Mouse (Mus musculus) embryonic fibroblast, embryonic 13.5 days (primary cell): ENCODE results near the gene Anxa1. TPM values are rescaled to one million over a fixed set of nuclear protein-coding genes. Genes with fewer than 3 reads are reported as not detected.

Source experiments
- H3K27ac ChIP-seq: 2 replicates; pipeline ENCODE4 v1.5.1; 2012; ENCODE audit warnings: low read length, control low read depth, inconsistent platforms; ENCODE audit not compliant: insufficient read depth
- H3K4me1 ChIP-seq: 2 replicates; pipeline ENCODE4 v1.6.1; 2011; ENCODE audit warnings: low read length; ENCODE audit not compliant: control insufficient read depth, insufficient read depth
- H3K4me3 ChIP-seq: 2 replicates; pipeline ENCODE4 v1.5.1; 2011; ENCODE audit warnings: mild to moderate bottlenecking, control low read depth, low read length; ENCODE audit not compliant: insufficient read depth
- CTCF ChIP-seq: IDR thresholded peaks from 2 replicates; pipeline ENCODE4 v1.5.1; 2011; ENCODE audit warnings: mild to moderate bottlenecking, control low read depth, low read length, moderate library complexity, borderline replicate concordance; ENCODE audit not compliant: insufficient read depth
- POLR2A ChIP-seq: IDR thresholded peaks from 2 replicates; pipeline ENCODE4 v1.6.1; 2011; ENCODE audit warnings: low read depth, mild to moderate bottlenecking, control low read depth, low read length, moderate library complexity
- polyA plus RNA-seq: library from polyadenylated mRNA; stranded (reverse); fragments of >200 nt; gene quantifications from 2 replicates; pipeline ENCODE4 v1.2.4, GENCODE M21; 2011; ENCODE audit warnings: low read depth; ENCODE audit not compliant: missing spikeins, insufficient read length

Anxa1 gene
- polyA plus RNA-seq, 1 experiment, result 2,091 TPM

DNA sequence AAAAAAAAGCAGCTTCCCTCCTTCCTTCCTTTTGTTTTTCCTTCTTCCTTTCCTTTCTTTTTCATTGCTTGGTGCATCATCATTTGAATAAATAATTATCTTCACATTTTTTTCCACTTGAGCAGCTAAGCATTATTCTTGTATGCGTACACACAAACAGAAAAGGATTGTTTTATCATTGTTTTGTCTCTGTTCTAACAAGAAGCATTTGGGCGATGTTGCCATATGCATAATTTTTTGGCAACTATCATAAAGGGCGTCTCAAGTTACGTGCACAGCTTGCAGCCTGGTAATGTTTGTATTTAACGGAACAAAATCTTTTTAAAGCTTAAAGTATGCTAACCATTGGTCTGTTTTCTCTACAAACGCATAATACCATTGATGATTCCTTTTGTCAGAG lies 5.1 kb downstream of the Anxa1 start:
- Histone ChIP-seq H3K27ac (peak overlapping the region; percentile 72), H3K4me3 (no peak overlapping the region), H3K4me1 (peaks cover 4% of the 10 kb centered on the region; the same call in 1 of the 2 replicates)
- TF ChIP-seq POLR2A, result no peak; the same call in 1 of the 2 replicates
- no peak for TF ChIP-seq CTCF

DNA sequence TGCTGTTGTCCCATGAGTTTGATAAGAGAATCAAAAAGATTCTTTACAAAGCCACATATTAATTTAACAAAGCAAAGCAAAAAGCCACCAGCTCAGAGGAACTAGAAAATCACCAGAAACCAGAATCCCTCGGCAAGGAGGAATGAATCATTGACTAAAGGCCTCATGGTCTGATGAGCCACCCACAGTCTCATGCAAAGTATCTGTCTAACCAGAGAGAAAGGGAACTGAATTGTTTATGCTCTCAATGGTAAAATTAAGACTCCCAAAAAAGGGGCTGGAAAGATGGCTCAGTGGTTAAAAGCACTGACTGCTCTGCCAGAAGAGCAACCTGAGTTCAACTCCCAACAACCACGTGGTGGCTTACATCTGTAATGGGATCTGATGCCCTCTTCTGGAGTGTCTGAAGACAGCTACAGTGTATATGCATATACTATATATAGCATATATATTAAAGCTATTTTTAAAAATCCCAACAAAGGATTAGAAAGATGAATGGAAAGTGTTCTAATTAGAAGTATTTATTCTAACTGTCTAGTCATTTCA lies 9.5 kb downstream of the Anxa1 start:
- H3K4me3 ChIP-seq, result no peak overlapping the region
- H3K4me1 ChIP-seq, result peaks cover 5% of the 10 kb centered on the region
- no peak for TF ChIP-seq CTCF
- no peak for TF ChIP-seq POLR2A
- H3K27ac ChIP-seq, result peak overlapping the region; percentile 73; the same call in 1 of the 2 replicates

DNA sequence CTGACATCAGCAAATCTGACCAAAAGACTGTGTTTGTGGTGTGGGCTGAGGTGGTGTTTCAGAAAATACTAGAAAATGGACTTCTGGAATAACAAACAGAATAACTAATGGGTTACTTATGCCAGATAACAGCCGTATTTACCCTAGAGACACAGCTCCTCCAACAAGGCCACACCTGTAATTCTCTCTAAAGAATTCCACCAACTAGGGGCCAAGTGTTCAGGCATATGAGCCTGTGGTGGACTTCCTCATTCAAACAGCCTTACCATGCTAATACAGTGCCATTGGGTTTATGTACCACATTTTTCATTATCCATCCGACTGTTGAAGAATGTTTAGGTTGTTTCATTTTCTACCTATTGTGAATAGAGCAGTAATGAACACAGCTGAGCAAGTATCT lies 20.6 kb downstream of the Anxa1 start:
- TF ChIP-seq CTCF (no peak), POLR2A (no peak)
- peaks cover under 1% of the 10 kb centered on the region; the same call in 1 of the 2 replicates for H3K4me1 ChIP-seq

DNA sequence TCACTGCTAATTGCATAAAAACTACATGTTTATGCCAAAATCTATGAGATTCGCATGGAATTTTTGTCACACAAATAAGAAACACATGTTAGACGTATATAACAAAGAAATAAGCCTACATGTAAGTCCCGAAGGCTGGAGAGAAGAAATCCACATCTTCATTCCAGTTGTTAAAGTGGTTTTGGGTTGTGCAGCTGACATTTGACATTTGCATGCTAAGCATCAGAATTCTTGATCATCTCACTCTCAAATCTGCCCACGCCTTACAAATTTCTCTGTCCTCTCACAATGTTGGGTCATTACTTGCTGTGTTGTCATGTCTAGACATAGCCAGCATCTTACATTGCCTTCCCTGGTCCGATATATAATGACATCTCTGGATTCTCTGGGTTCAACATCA lies 24.2 kb downstream of the Anxa1 start:
- peaks cover 3% of the 10 kb centered on the region; the same call in 1 of the 2 replicates for H3K4me1 ChIP-seq
- peak overlapping the region; percentile 100 for H3K27ac ChIP-seq
- TF ChIP-seq CTCF, result no peak
- TF ChIP-seq POLR2A, result no peak
- no peak overlapping the region for H3K4me3 ChIP-seq

More for the DNA sequence above, 20.6 kb downstream of the Anxa1 start:
- no peak overlapping the region for H3K4me3 ChIP-seq
- no peak overlapping the region for H3K27ac ChIP-seq

DNA sequence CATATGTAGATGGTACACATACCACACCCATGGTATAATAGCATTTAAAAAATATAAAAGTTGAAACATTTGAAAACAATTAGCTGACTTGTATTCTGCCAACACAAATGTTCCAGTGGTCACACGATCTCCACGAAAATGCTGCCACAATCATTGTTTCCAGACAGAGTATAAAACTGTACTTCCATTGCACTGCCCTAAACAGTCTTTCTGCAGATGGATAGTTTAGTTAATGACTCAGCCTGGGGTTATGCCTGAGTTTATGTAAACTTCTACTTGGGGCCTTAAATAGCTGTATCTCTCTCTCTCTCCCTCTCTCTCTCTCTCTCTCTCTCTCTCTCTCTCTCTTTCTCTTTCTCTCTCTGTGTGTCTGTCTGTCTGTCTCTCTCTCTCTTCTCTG lies 24.7 kb downstream of the Anxa1 start:
- H3K27ac ChIP-seq, result peak overlapping the region; percentile 100

DNA sequence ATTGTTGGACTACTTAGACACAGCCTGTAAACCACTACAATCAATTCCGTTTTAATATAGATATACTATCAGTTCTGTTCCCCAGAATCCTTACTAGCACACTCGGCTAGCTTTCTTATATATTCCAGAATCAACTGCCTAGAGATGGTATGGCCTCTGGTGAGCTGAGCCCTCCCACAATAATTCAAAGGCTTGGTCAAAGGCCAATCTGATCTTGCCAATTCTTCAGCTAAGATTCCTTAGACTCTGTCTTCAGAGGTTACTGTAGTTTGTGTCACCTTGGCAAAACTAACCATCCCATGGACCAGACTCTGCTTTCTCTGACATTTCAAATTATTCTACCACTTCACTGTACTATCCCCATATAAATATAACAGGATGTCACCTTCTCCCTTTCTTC lies 25.4 kb downstream of the Anxa1 start:
- H3K27ac ChIP-seq, result peak overlapping the region; percentile 100
- no peak overlapping the region for H3K4me3 ChIP-seq
- H3K4me1 ChIP-seq, result peaks cover 3% of the 10 kb centered on the region; the same call in 1 of the 2 replicates
- TF ChIP-seq CTCF, result no peak
- no peak for TF ChIP-seq POLR2A

More for the DNA sequence above, 24.7 kb downstream of the Anxa1 start:
- TF ChIP-seq POLR2A (no peak), CTCF (no peak)
- H3K4me3 ChIP-seq, result no peak overlapping the region
- peaks cover 3% of the 10 kb centered on the region; the same call in 1 of the 2 replicates for H3K4me1 ChIP-seq

DNA sequence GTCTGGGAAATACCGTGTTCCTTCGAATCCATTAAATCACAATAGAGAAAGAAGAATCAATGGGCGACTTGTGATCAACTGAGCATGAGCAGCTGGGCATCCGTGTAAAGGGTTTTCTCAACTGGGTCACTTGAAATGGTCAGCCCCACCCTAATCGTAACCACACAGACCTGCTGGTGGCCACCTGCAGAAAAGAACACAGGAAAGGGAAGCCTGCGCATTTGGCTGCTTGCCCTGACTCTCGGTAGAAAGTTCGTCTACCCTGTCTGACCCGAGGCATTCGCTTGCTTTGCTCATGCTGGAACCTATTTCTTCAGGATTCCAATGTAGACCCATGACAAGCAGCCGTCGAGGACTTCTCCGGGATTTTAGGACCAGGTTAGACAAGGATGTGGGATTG lies 25.8 kb downstream of the Anxa1 start:
- H3K27ac ChIP-seq, result peak overlapping the region; percentile 100

DNA sequence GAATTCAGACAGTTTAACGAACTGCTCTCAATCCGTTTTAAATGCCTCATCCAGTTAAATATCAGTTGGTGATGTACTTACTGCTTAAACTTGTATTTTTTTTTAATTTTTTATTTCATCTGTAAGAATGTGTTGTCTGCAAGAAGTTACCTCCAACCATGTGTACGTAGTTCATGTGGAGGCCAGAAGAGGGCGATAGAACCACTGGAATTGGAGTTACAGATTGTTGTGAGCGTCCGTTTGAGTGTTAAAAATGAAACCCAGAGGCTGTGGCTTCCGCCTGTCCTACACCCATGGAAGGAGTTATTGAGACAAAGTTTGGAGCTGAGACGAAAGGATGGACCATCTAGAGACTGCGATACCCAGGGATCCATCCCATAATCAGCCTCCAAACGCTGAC lies 27.5 kb downstream of the Anxa1 start:
- TF ChIP-seq POLR2A (no peak), CTCF (0 out of 2 replicates have a peak, but pooled peaks have one; percentile 6)
- no peak overlapping the region for H3K27ac ChIP-seq
- H3K4me3 ChIP-seq, result no peak overlapping the region
- H3K4me1 ChIP-seq, result peaks cover 3% of the 10 kb centered on the region; the same call in 1 of the 2 replicates

More for the DNA sequence above, 25.8 kb downstream of the Anxa1 start:
- TF ChIP-seq CTCF (no peak), POLR2A (no peak)
- Histone ChIP-seq H3K4me3 (no peak overlapping the region), H3K4me1 (peaks cover 3% of the 10 kb centered on the region; the same call in 1 of the 2 replicates)

DNA sequence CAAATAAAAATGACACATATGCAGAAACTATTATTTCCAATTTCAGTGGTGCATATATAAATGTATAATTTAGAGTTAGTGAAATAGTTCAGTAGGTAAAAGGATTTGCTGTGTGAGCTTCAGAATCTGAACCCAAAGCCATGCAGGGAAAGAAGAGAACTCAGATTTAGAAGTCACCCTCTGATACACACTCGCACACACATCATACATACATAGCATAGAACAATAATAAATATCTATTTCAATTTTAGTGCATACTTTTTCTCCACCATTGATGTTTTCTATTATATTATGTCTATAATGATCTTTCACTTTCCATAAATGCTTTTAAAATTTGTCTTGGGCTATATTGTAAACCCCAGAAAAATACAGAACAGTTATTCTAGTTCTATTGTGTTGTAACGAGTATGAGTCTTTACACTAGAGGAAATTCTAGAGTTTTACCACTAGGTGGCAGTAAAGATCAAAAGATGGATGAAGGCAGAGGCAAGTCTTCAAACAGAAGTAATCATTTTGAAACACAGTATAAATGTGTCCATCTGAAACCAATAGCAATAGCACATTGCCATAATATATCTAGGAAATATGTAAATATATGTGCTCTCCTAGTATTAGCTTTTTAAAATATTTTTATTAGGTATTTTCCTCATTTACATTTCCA lies 28.7 kb downstream of the Anxa1 start:
- no peak overlapping the region for H3K27ac ChIP-seq
- H3K4me3 ChIP-seq, result no peak overlapping the region
- TF ChIP-seq CTCF (no peak), POLR2A (no peak)
- 0 out of 2 replicates have a peak, but pooled peaks cover 3% of the 10 kb centered on the region for H3K4me1 ChIP-seq

DNA sequence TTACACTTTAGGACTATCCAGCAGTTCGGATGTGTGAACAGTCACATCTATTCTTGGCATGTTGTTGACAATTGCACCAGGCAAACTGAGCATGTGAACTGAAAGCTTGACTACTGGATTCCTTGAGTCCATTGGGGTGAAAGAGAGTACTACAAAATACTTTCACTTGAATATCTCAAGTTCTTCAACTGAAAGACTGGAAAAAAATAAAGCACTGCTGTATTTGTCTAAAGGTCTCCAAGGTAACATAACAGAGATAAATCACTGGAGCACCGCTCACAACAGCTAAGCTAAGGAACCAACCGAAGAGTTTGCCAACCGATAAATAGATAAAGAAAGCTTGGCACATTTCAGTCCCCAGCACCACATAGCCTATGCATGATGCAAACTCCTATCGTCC lies 32.1 kb downstream of the Anxa1 start:
- H3K27ac ChIP-seq, result no peak overlapping the region
- H3K4me1 ChIP-seq, result no peaks in the 10 kb centered on the region
- TF ChIP-seq POLR2A, result no peak
- TF ChIP-seq CTCF, result no peak
- H3K4me3 ChIP-seq, result no peak overlapping the region
